Mouse (Mus musculus) liver, adult 10 weeks (tissue): ENCODE measurements around the gene Zmpste24. TPM values are rescaled to one million over a fixed set of nuclear protein-coding genes. Genes with fewer than 3 reads are reported as not detected.

ENCODE experiments used
- polyA plus RNA-seq: library from polyadenylated mRNA; stranded (reverse); fragments of 350-450 nt; fragmentation: Illumina TruSeq; extraction: RNeasy Lipid Tissue Mini Kit (QIAGEN cat#74804); gene quantifications from one replicate; pipeline ENCODE4 v1.2.3, GENCODE M21; 2014; ENCODE audit warnings: low read depth, low replicate concordance

Gene Zmpste24
- polyA plus RNA-seq = 89.1 TPM

DNA sequence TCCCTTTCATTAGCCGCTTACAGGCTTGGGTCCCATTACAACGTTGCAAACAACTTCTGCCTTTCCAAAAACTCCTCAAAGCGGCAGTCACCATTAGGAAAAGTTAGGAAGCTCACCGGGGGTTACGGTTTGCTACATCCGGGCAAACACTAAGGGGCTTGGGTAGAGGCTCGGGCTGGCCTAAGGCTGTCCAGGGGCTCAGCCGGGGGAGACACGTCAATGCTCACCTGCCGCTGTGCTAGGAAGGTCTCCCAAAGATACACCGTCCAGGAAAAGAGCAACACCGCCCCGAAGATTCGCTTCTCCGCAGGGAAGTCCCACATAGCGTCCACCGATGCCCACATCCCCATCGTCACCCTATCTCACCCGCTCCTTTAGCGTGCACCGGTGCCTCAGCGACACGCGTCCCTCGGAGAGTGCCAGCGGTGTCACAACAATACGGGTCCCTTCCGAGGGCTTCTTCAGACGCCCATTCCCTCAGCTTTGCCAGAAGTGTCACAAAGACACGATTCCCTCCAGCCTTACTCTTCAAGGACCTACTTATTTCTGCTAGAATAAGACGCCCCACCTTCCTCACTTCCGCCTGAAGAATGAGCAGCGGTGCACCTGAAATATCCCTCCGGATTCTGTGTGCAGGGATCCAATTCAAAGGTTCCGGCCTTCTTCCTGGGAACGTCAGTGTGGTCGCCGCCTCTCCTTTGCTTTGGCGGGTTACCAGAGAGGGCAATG lies at the start of gene Zmpste24:
Gene Zmpste24, minus strand, starts transcription at position 592 of the 729 bp plus-strand sequence.

GRCm38 (mm10) chr4:121109126-121109525 lies 11.1 kb upstream of the Zmpste24 start, which contains the start of gene Tmco2:
Tmco2 (minus strand) TSS chr4:121109226.

GRCm38 (mm10) chr4:121039331-121040115 lies 58.5 kb downstream of the Zmpste24 start, which contains the start of gene Col9a2:
Col9a2 (plus strand) TSS chr4:121039385.

DNA sequence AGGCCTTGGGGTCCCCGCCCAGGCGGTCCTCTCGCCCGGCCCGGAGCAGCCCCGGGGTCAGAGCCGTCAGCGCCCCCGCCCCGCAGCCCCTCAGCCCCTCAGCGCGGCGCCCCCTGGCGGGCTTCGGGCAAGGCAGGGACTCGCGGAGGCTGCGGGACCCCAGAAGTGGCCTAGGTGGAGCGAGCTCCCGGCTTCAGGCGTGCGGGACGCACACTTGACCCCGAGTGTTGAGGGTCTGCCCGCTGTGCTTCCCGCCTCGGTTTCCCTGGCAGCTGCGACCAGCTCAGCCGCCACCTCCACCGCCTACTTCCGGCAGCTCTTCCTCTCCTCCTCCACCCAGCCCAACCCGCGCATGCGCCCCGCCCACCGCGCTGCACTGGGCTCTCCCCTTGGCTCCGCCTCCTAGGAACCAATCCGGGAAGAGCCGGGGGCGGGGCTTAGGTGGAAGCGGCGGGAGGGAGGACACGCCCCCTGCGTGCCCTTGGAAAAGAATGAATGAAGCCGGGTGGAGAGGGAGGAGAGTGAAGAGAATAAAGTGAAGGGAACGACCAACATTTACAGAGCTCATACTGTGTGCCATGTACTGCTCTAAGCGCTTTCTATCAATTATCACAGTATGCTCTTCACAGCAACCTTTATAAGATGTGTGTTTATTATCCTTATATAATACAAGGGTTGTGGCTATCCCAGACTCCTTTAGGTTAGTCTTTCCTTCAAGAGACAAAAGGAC lies 80.9 kb downstream of the Zmpste24 start, which contains the start of gene Smap2:
Gene Smap2, minus strand, starts transcription at position 320 of the 730 bp plus-strand sequence.

Other genes starting within 250 kb of the Zmpste24 start
- gene Rims3, start 243.4 kb downstream of the Zmpste24 start, polyA plus RNA-seq = 0.37 TPM
- 3.1 TPM for gene Exo5, start 173.2 kb downstream of the Zmpste24 start, polyA plus RNA-seq
- 0.79 TPM for gene Zfp69, start 146.5 kb downstream of the Zmpste24 start, polyA plus RNA-seq
- gene Smap2, start 81.0 kb downstream of the Zmpste24 start, polyA plus RNA-seq = 24.1 TPM
- gene Col9a2, start 58.9 kb downstream of the Zmpste24 start, polyA plus RNA-seq = not detected
- not detected for gene Tmco2, start 11.0 kb upstream of the Zmpste24 start, polyA plus RNA-seq
- gene Rlf, start 116.8 kb upstream of the Zmpste24 start, polyA plus RNA-seq = 9.5 TPM
- gene Gm12888, start 226.7 kb upstream of the Zmpste24 start, polyA plus RNA-seq = not detected